Mouse (Mus musculus): ENCODE measurements at regions not wholly inside any gene's neighbourhood (a gene's known extent, or its start where the extent isn't known, plus 50 kb on each side); places are given as distances from the start of the nearest gene placed in this dataset.
A peak's percentile ranks its signal among the peaks of the same experiment; 100 is the strongest.

DNA sequence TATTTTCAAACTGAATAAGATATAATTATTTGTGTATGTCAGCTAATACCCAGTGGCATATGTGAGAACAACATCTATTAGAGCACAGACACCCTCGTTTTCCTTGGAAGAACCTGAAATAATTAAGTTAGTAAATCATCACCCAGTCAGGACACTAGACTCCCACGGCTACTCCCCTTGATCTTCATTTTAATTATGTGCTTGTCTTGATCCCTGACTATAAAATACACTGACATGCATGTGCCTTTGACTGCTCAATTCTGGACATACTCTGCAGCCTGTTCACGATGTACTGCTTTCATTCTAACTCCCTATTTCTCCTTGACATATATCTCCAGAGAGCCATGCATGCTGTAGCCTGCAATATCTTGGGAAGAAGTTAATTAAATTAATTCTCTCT lies 232.7 kb upstream of the Atxn7l3b start:
- no peak overlapping the region for H3K4me2 ChIP-seq (replicated peaks; ENCODE audit: low read depth, low read length)
- no peak overlapping the region for H3K27ac ChIP-seq (ENCODE audit: low read length)
- WGBS: 28% methylated on average over 3 of the region's 3 CpGs
- no peak overlapping the region for H3K9ac ChIP-seq (replicated peaks; ENCODE audit: low read length)
- ATAC-seq (ENCODE audit: low FRiP score, low TSS enrichment): peak; percentile 76
- no peak overlapping the region for H3K4me3 ChIP-seq (ENCODE audit: low read length)
- no peaks in the 10 kb centered on the region for H3K4me1 ChIP-seq (ENCODE audit: insufficient read depth, low read length)
- no peaks in the 10 kb centered on the region for H3K27me3 ChIP-seq (ENCODE audit: insufficient read depth, low read length)
- H3K9me3 ChIP-seq (ENCODE audit: low read length): no peaks in the 10 kb centered on the region
- H3K36me3 ChIP-seq (ENCODE audit: insufficient read depth, low read length): no peaks in the 10 kb centered on the region

DNA sequence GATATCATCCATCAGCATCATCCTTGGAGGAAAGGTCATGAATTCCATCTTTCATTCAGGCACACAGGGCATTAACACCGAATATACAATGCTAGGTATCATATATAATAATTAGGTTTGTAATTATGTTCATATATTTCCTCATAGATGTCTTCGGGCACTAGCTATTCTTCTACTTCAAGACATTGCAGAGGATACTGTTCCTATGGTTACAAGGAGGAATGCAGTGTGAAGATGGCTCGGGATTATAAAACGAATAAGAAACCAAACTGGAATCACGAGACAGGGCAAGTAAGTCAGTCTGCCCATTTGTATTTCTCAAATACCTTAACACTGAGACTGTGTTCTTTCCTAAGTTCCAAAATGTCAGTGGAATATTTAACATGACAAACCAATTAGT lies 231.3 kb upstream of the Atxn7l3b start:
- WGBS: 76% methylated on average over 5 of the region's 5 CpGs
- no peak for ATAC-seq (ENCODE audit: low FRiP score, low TSS enrichment)

DNA sequence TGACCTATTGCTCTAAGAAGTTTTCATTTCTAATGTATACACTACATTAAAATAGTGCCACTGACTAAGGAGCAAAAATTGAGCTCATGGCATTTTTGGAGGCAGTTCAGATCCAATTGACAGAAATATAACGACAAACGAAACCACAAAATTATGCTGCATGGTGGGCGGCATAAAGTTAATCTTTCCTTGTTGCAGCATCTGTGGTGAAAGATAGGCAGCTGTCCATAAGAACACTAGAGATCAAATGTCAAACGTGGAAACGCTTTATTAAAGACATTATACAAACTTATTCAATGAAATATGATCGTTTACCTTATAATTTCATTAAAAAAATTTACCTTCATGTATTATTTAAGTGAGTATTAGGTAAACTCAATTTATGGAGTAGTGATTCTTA lies 230.2 kb upstream of the Atxn7l3b start:
- no peak overlapping the region for H3K9ac ChIP-seq (replicated peaks; ENCODE audit: low read length)
- no peak overlapping the region for H3K27ac ChIP-seq (ENCODE audit: low read length)
- 82% methylated on average over 6 of the region's 6 CpGs for WGBS
- H3K36me3 ChIP-seq (ENCODE audit: insufficient read depth, low read length): no peaks in the 10 kb centered on the region
- H3K9me3 ChIP-seq (ENCODE audit: low read length): no peaks in the 10 kb centered on the region
- H3K4me1 ChIP-seq (ENCODE audit: insufficient read depth, low read length): no peaks in the 10 kb centered on the region
- no peaks in the 10 kb centered on the region for H3K27me3 ChIP-seq (ENCODE audit: insufficient read depth, low read length)
- ATAC-seq (ENCODE audit: low FRiP score, low TSS enrichment): no peak
- H3K4me3 ChIP-seq (ENCODE audit: low read length): no peak overlapping the region
- H3K4me2 ChIP-seq (replicated peaks; ENCODE audit: low read depth, low read length): no peak overlapping the region

More for the DNA sequence above, 231.3 kb upstream of the Atxn7l3b start:
- no peaks in the 10 kb centered on the region for H3K27me3 ChIP-seq (ENCODE audit: insufficient read depth, low read length)
- H3K4me1 ChIP-seq (ENCODE audit: insufficient read depth, low read length): no peaks in the 10 kb centered on the region
- no peak overlapping the region for H3K9ac ChIP-seq (replicated peaks; ENCODE audit: low read length)
- H3K36me3 ChIP-seq (ENCODE audit: insufficient read depth, low read length): no peaks in the 10 kb centered on the region
- no peaks in the 10 kb centered on the region for H3K9me3 ChIP-seq (ENCODE audit: low read length)
- no peak overlapping the region for H3K27ac ChIP-seq (ENCODE audit: low read length)
- H3K4me3 ChIP-seq (ENCODE audit: low read length): no peak overlapping the region
- no peak overlapping the region for H3K4me2 ChIP-seq (replicated peaks; ENCODE audit: low read depth, low read length)

DNA sequence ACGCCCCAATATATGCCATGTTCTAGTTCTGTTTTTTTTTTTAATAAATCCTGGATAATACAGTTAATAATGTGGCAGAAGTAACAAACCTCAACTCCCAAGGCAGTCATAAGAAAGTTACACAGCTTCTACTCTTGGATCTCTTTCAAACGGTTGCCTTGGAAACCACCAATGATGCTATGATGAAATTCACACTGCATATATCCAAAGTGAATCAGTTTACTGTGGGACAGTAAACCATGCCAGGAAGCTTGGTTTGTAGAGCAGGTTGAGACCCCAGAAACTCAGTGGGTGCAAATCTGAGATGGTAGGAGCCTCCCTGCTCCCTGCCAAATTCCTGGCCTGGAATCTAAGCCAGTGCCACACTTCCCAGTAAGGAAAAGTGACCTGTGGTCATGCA lies 212.8 kb upstream of the Atxn7l3b start:
- no peak overlapping the region for H3K4me2 ChIP-seq (replicated peaks; ENCODE audit: low read depth, low read length)
- H3K27ac ChIP-seq (ENCODE audit: low read length): no peak overlapping the region
- WGBS: 74% methylated on average over 2 of the region's 2 CpGs
- peaks cover 4% of the 10 kb centered on the region; the same call in 1 of the 2 replicates for H3K9me3 ChIP-seq (ENCODE audit: low read length)
- no peak for ATAC-seq (ENCODE audit: low FRiP score, low TSS enrichment)
- H3K4me3 ChIP-seq (ENCODE audit: low read length): no peak overlapping the region
- no peaks in the 10 kb centered on the region for H3K4me1 ChIP-seq (ENCODE audit: insufficient read depth, low read length)
- H3K27me3 ChIP-seq (ENCODE audit: insufficient read depth, low read length): no peaks in the 10 kb centered on the region
- H3K36me3 ChIP-seq (ENCODE audit: insufficient read depth, low read length): no peaks in the 10 kb centered on the region
- H3K9ac ChIP-seq (replicated peaks; ENCODE audit: low read length): no peak overlapping the region

DNA sequence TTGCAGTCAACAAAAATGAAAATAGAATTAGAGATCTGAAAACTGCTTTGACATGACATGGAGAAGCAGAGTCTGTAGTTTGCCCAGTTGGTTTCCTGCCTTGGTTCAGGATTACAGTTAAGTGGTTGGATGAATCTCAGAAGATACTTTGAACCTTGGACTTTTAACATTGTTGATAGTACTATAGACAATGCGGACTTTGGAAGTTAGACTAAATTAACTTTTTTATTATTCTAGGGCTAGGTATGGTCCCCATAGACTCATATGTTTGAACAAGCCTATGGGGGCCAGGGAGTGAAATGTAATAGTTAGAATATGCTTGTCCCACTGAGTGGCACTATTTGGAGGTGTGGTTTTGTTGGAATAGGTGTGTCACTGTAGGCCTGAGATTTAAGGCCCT lies 186.2 kb upstream of the Atxn7l3b start:
- H3K4me2 ChIP-seq (replicated peaks; ENCODE audit: low read depth, low read length): no peak overlapping the region
- H3K4me1 ChIP-seq (ENCODE audit: insufficient read depth, low read length): no peaks in the 10 kb centered on the region
- ATAC-seq (ENCODE audit: low FRiP score, low TSS enrichment): no peak
- H3K27ac ChIP-seq (ENCODE audit: low read length): no peak overlapping the region
- no peak overlapping the region for H3K4me3 ChIP-seq (ENCODE audit: low read length)
- no peaks in the 10 kb centered on the region for H3K36me3 ChIP-seq (ENCODE audit: insufficient read depth, low read length)
- no peak overlapping the region for H3K9ac ChIP-seq (replicated peaks; ENCODE audit: low read length)
- WGBS: 94% methylated on average over 1 of the region's 1 CpGs
- H3K27me3 ChIP-seq (ENCODE audit: insufficient read depth, low read length): no peaks in the 10 kb centered on the region
- no peaks in the 10 kb centered on the region for H3K9me3 ChIP-seq (ENCODE audit: low read length)

DNA sequence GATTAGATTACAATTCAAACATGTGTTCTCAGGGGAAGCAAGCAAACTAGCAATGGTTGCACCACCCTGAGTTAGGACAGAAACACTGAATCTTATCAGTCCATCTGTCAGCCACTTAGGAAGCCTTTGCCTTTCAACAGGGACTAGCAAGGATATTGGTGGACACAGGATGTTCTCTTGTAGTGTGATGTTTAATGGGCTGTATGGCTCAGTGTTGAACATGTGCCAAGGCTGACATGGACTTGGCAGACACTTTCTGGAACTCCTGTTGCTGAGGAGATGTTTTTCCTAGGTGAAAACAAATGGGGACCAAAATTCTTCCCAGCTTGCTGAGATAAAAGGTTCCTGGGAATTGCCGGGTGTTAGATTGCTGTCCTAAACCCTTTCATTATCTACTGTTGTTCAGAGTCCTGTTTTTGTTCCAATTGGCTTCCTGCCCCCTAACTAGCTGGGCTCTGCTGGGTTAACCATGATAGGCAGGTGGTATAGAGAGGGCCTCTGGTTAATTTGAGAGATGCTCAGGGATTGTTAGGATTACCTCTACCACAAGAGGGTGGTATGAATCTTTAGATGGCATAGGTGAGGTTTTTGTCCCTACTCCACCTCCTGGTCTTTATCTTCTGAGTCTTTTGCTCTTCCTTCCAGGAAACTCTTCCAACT lies 177.1 kb upstream of the Atxn7l3b start:
- 0% methylated on average over 1 of the region's 1 CpGs for WGBS
- ATAC-seq (ENCODE audit: low FRiP score, low TSS enrichment): no peak
- no peaks in the 10 kb centered on the region for H3K9me3 ChIP-seq (ENCODE audit: low read length)

DNA sequence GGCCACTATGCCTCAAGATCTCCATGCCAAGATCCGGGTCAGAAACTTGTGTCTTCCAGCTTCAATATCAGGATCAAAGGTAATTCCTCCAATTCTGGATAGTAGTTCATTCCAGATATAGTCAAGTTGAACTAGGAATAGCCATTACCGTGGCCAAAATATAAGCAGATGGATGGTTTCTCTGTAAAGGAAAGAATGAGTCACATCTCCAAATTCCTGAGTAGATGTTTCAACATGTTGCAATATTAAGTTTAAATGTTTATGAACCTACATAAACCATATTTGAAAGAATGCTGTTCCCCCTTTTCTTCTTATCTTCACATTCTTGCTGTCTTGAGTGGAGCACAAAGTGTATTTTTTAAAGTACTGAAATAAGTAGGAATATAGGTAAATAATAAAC lies 176.5 kb upstream of the Atxn7l3b start:
- no peaks in the 10 kb centered on the region for H3K4me1 ChIP-seq (ENCODE audit: insufficient read depth, low read length)
- H3K4me3 ChIP-seq (ENCODE audit: low read length): no peak overlapping the region
- H3K9ac ChIP-seq (replicated peaks; ENCODE audit: low read length): no peak overlapping the region
- 88% methylated on average over 2 of the region's 2 CpGs for WGBS
- H3K27me3 ChIP-seq (ENCODE audit: insufficient read depth, low read length): no peaks in the 10 kb centered on the region
- no peaks in the 10 kb centered on the region for H3K36me3 ChIP-seq (ENCODE audit: insufficient read depth, low read length)
- no peak for ATAC-seq (ENCODE audit: low FRiP score, low TSS enrichment)
- no peak overlapping the region for H3K4me2 ChIP-seq (replicated peaks; ENCODE audit: low read depth, low read length)
- no peak overlapping the region for H3K27ac ChIP-seq (ENCODE audit: low read length)
- no peaks in the 10 kb centered on the region for H3K9me3 ChIP-seq (ENCODE audit: low read length)

More for the DNA sequence above, 177.1 kb upstream of the Atxn7l3b start:
- Histone ChIP-seq H3K4me2 (replicated peaks; ENCODE audit: low read depth, low read length) (no peak overlapping the region), H3K4me3 (ENCODE audit: low read length) (no peak overlapping the region), H3K36me3 (ENCODE audit: insufficient read depth, low read length) (no peaks in the 10 kb centered on the region), H3K9ac (replicated peaks; ENCODE audit: low read length) (no peak overlapping the region), H3K27me3 (ENCODE audit: insufficient read depth, low read length) (no peaks in the 10 kb centered on the region), H3K27ac (ENCODE audit: low read length) (no peak overlapping the region), H3K4me1 (ENCODE audit: insufficient read depth, low read length) (no peaks in the 10 kb centered on the region)

Data from kidney, embryonic 16.5 days (tissue).